Comparison of ENCODE assay signal across 8 mouse cellular contexts in genomic region chr4:155126602-155127372, GRCm38 (mm10). TPM values are rescaled to one million over a fixed set of nuclear protein-coding genes. Genes with fewer than 3 reads are reported as not detected.
A peak's percentile ranks its signal among the peaks of the same experiment; 100 is the strongest.
DNase-seq lines count a peak whose midpoint lies in the region; ATAC-seq lines count a peak whose summit lies in the region.

No protein-coding gene starts in this region.

- no peak overlapping the region; the same call in 1 of the 2 replicates for H3K9ac ChIP-seq in heart, embryonic 11.5 days (ENCODE audit: low read depth, low read length)
- H3K9ac ChIP-seq in limb, embryonic 13.5 days, result no peak overlapping the region; the same call in 1 of the 2 replicates

- intact Hi-C loops in heart, postnatal 14 days (cut with DNase I), result no loop called here

- H3K4me2 ChIP-seq in heart, embryonic 11.5 days, result no peak overlapping the region
- H3K4me2 ChIP-seq in limb, embryonic 13.5 days (replicated peaks), result no peak overlapping the region

- no peaks in the 10 kb centered on the region for H3K9me3 ChIP-seq in heart, embryonic 11.5 days (replicated peaks; ENCODE audit: control insufficient read depth, low read length)
- no peaks in the 10 kb centered on the region for H3K9me3 ChIP-seq in limb, embryonic 13.5 days

- H3K27me3 ChIP-seq in heart, embryonic 11.5 days (ENCODE audit: control insufficient read depth, insufficient read depth, low read length), result no peaks in the 10 kb centered on the region
- H3K27me3 ChIP-seq in limb, embryonic 13.5 days, result no peaks in the 10 kb centered on the region

- H3K27ac ChIP-seq in heart, embryonic 11.5 days (ENCODE audit: low read depth, low read length), result peak overlapping the region; percentile 3; the same call in 1 of the 2 replicates
- peak overlapping the region; percentile 15 for H3K27ac ChIP-seq in limb, embryonic 13.5 days

- no peak for DNase-seq in heart, postnatal 14 days
- DNase-seq in 3134 (ENCODE audit: extremely low read depth, insufficient read length, low spot score), result peak; percentile 71
- DNase-seq in NIH3T3 (ENCODE audit: low read depth), result peak; percentile 46
- no peak for DNase-seq in ovary, adult 18-20 months (ENCODE audit: low spot score)
- no peak for DNase-seq in right cerebral cortex, postnatal 14 days

- peaks cover 70% of the 10 kb centered on the region for H3K4me1 ChIP-seq in heart, embryonic 11.5 days (ENCODE audit: control insufficient read depth, insufficient read depth, low read length)
- H3K4me1 ChIP-seq in limb, embryonic 13.5 days, result peaks cover 77% of the 10 kb centered on the region

- H3K4me3 ChIP-seq in heart, embryonic 11.5 days (ENCODE audit: low read depth, low read length), result no peak overlapping the region
- H3K4me3 ChIP-seq in limb, embryonic 13.5 days, result no peak overlapping the region

- no peaks in the 10 kb centered on the region for H3K36me3 ChIP-seq in heart, embryonic 11.5 days (ENCODE audit: control insufficient read depth, insufficient read depth, low read length)
- no peaks in the 10 kb centered on the region for H3K36me3 ChIP-seq in limb, embryonic 13.5 days

- 67% methylated on average over 7 of the region's 7 CpGs for WGBS in heart, embryonic 11.5 days (ENCODE audit: insufficient replicate concordance)
- 71% methylated on average over 7 of the region's 7 CpGs for WGBS in limb, embryonic 13.5 days

- ATAC-seq in heart, embryonic 11.5 days (replicated peaks; ENCODE audit: insufficient number of reproducible peaks, low FRiP score, low TSS enrichment), result no peak
- no peak for ATAC-seq in limb, embryonic 13.5 days (ENCODE audit: low FRiP score, low read depth)
- ATAC-seq in cerebellum, adult (ENCODE audit: insufficient number of reproducible peaks, low FRiP score, low TSS enrichment), result no peak

RNA-seq across cellular contexts. Expression of gene Morn1, which starts 40.4 kb away (rescaled TPM):
- 2.5 and 2.9 TPM in 2 replicates for polyA plus RNA-seq in heart, embryonic 11.5 days (2014; fragmentation: Nextera tagmentation; extraction: Ambion mirVana)
- 1 to 10 TPM; 1.4 to 3.8 TPM for total RNA-seq in heart, postnatal 14 days (2021)
- 4.9 and 7.5 TPM in 2 replicates for polyA plus RNA-seq in limb, embryonic 13.5 days (2015; fragmentation: Nextera tagmentation; extraction: Ambion mirVana)

RNA-seq across cellular contexts. Expression of gene Rer1, which starts 40.6 kb away (rescaled TPM):
- polyA plus RNA-seq in heart, embryonic 11.5 days (2014; fragmentation: Nextera tagmentation; extraction: Ambion mirVana), result 148 TPM in 2 replicates
- 10 to 100 TPM; 66.6 to 67.8 TPM for total RNA-seq in heart, postnatal 14 days (2021)
- 147 and 149 TPM in 2 replicates for polyA plus RNA-seq in limb, embryonic 13.5 days (2015; fragmentation: Nextera tagmentation; extraction: Ambion mirVana)

RNA-seq across cellular contexts. Expression of gene Pex10, which starts 60.0 kb away (rescaled TPM):
- polyA plus RNA-seq in heart, embryonic 11.5 days (2014; fragmentation: Nextera tagmentation; extraction: Ambion mirVana), result 4.1 and 9.9 TPM in 2 replicates
- 10 to 100 TPM; 18.3 to 19.6 TPM for total RNA-seq in heart, postnatal 14 days (2021)
- polyA plus RNA-seq in limb, embryonic 13.5 days (2015; fragmentation: Nextera tagmentation; extraction: Ambion mirVana), result 22.3 and 22.6 TPM in 2 replicates

Comparison
In these comparisons a context has a peak if more than half of its experiments do, and no peak if none do; other contexts are left out.
1. DNase-seq: peak in 3134 (single experiment) and NIH3T3 (single experiment); none in heart, postnatal 14 days (0 of 2), ovary, adult 18-20 months (single experiment) and right cerebral cortex, postnatal 14 days (single experiment).